Comparison of ENCODE assay signal across 27 mouse cellular contexts in genomic region chr1:179704150-179704549, GRCm38 (mm10). TPM values are rescaled to one million over a fixed set of nuclear protein-coding genes. Genes with fewer than 3 reads are reported as not detected.
DNase-seq lines count a peak whose midpoint lies in the region; ATAC-seq and TF ChIP-seq lines count a peak whose summit lies in the region.
"Had no signal": no experiment of that assay in that cellular context is flagged by ENCODE, and none has a peak within 500 bp of the region (broad histone marks: within the 10 kb centered on the region; RNA-seq: fewer than 3 reads in every experiment).

No protein-coding gene starts in this region.

- H3K9ac ChIP-seq in intestine, postnatal 0 days (ENCODE audit: low read depth, low read length) = no peak overlapping the region
- H3K9ac ChIP-seq in intestine, embryonic 16.5 days (ENCODE audit: low read depth, low read length) = no peak overlapping the region
- H3K9ac ChIP-seq: embryonic facial prominence, embryonic 13.5 days; forebrain, embryonic 15.5 days; midbrain, embryonic 13.5 days; neural tube, embryonic 13.5 days had no signal

- peak; percentile 10 for DNase-seq in thymus, postnatal 0 days (ENCODE audit: low spot score)
- DNase-seq in thymus, postnatal 10 days (ENCODE audit: low spot score in 2 of 2) = no peak
- DNase-seq in lung, postnatal 36 days = no peak
- DNase-seq in kidney, adult 11 months = no peak
- DNase-seq: adrenal gland, postnatal 10 days; cerebellum, adult 8-10 months; gastrocnemius, adult 2 months; kidney, adult 9 months; kidney, postnatal 10 days; layer of hippocampus, adult 9-11 months; lung, adult 18-20 months; thymus, postnatal 25 days had no signal

- 22% methylated on average over 3 of the region's 3 CpGs for WGBS in intestine, postnatal 0 days
- 40% methylated on average over 3 of the region's 3 CpGs for WGBS in intestine, embryonic 16.5 days

- H3K4me2 ChIP-seq in intestine, postnatal 0 days (replicated peaks; ENCODE audit: low read depth) = no peak overlapping the region
- no peak overlapping the region for H3K4me2 ChIP-seq in intestine, embryonic 16.5 days (ENCODE audit: low read depth, low read length)
- H3K4me2 ChIP-seq: embryonic facial prominence, embryonic 13.5 days; forebrain, embryonic 15.5 days; midbrain, embryonic 13.5 days; neural tube, embryonic 13.5 days had no signal

- TF ChIP-seq CTCF in intestine, postnatal 0 days (IDR thresholded peaks at IDR 0.05; ENCODE audit: low read depth) = no peak

- no peaks in the 10 kb centered on the region for H3K36me3 ChIP-seq in intestine, postnatal 0 days (ENCODE audit: control insufficient read depth, insufficient read depth)
- H3K36me3 ChIP-seq in intestine, embryonic 16.5 days (ENCODE audit: control insufficient read depth, insufficient read depth, low read length) = no peaks in the 10 kb centered on the region
- no peaks in the 10 kb centered on the region for H3K36me3 ChIP-seq in megakaryocyte, embryonic 14.5 days (replicated peaks; ENCODE audit: low read length)
- H3K36me3 ChIP-seq: embryonic facial prominence, embryonic 13.5 days; forebrain, embryonic 10.5 days; forebrain, embryonic 15.5 days; midbrain, embryonic 13.5 days; neural tube, embryonic 13.5 days had no signal

- H3K4me1 ChIP-seq in intestine, postnatal 0 days (replicated peaks; ENCODE audit: control insufficient read depth, insufficient read depth, low read length) = no peaks in the 10 kb centered on the region
- no peaks in the 10 kb centered on the region for H3K4me1 ChIP-seq in intestine, embryonic 16.5 days (ENCODE audit: control insufficient read depth, insufficient read depth, low read length)
- peaks cover 14% of the 10 kb centered on the region for H3K4me1 ChIP-seq in megakaryocyte, embryonic 14.5 days
- H3K4me1 ChIP-seq: embryonic facial prominence, embryonic 13.5 days; forebrain, embryonic 10.5 days; forebrain, embryonic 15.5 days; midbrain, embryonic 13.5 days; neural tube, embryonic 13.5 days had no signal

- no peak overlapping the region for H3K4me3 ChIP-seq in intestine, postnatal 0 days (ENCODE audit: low read depth, low read length)
- no peak overlapping the region for H3K4me3 ChIP-seq in intestine, embryonic 16.5 days (ENCODE audit: low read length)
- H3K4me3 ChIP-seq in megakaryocyte, embryonic 14.5 days (replicated peaks) = peak overlapping the region; percentile 72
- H3K4me3 ChIP-seq: embryonic facial prominence, embryonic 13.5 days; forebrain, embryonic 10.5 days; forebrain, embryonic 15.5 days; gastrocnemius, adult 2 months; midbrain, embryonic 13.5 days; neural tube, embryonic 13.5 days had no signal

- H3K27me3 ChIP-seq in intestine, postnatal 0 days (replicated peaks; ENCODE audit: control insufficient read depth, insufficient read depth, low read length) = no peaks in the 10 kb centered on the region
- 0 out of 2 replicates have a peak, but pooled peaks cover 2% of the 10 kb centered on the region for H3K27me3 ChIP-seq in intestine, embryonic 16.5 days (replicated peaks; ENCODE audit: control insufficient read depth, insufficient read depth, low read length)
- peaks cover 33% of the 10 kb centered on the region for H3K27me3 ChIP-seq in megakaryocyte, embryonic 14.5 days (replicated peaks)
- H3K27me3 ChIP-seq: embryonic facial prominence, embryonic 13.5 days; forebrain, embryonic 15.5 days; midbrain, embryonic 13.5 days; neural tube, embryonic 13.5 days had no signal

- peak; percentile 43; the same call in 1 of the 2 replicates for ATAC-seq in intestine, postnatal 0 days
- no peak for ATAC-seq in intestine, embryonic 16.5 days
- ATAC-seq: forebrain, embryonic 15.5 days; hindbrain, embryonic 16.5 days; lung, postnatal 0 days; midbrain, embryonic 13.5 days had no signal

- no peak overlapping the region for H3K27ac ChIP-seq in intestine, postnatal 0 days (ENCODE audit: low read depth, low read length)
- H3K27ac ChIP-seq in intestine, embryonic 16.5 days (ENCODE audit: low read length) = no peak overlapping the region
- H3K27ac ChIP-seq: embryonic facial prominence, embryonic 13.5 days; forebrain, embryonic 10.5 days; forebrain, embryonic 15.5 days; gastrocnemius, adult 2 months; macrophage; midbrain, embryonic 13.5 days; neural tube, embryonic 13.5 days had no signal

- no peaks in the 10 kb centered on the region for H3K9me3 ChIP-seq in intestine, postnatal 0 days (ENCODE audit: control insufficient read depth)
- no peaks in the 10 kb centered on the region for H3K9me3 ChIP-seq in intestine, embryonic 16.5 days (ENCODE audit: control insufficient read depth, low read length)
- no peaks in the 10 kb centered on the region for H3K9me3 ChIP-seq in megakaryocyte, embryonic 14.5 days
- H3K9me3 ChIP-seq: embryonic facial prominence, embryonic 13.5 days; forebrain, embryonic 10.5 days; forebrain, embryonic 15.5 days; midbrain, embryonic 13.5 days; neural tube, embryonic 13.5 days had no signal

RNA-seq across cellular contexts. Expression of gene Sccpdh, which starts 36.1 kb away (rescaled TPM):
- 111 and 113 TPM in 2 replicates for polyA plus RNA-seq in intestine, postnatal 0 days (2015; fragmentation: Nextera tagmentation; extraction: Ambion mirVana)
- 47.1 and 49.8 TPM in 2 replicates for polyA plus RNA-seq in intestine, embryonic 16.5 days (2015; fragmentation: Nextera tagmentation; extraction: Ambion mirVana)
- polyA plus RNA-seq in thymus, postnatal 0 days (2015; fragmentation: Nextera tagmentation; extraction: Ambion mirVana) = 15.6 and 17.0 TPM in 2 replicates
- 0.57 TPM in 1 of 2 replicates, not detected in the other for polyA plus RNA-seq in megakaryocyte, embryonic 14.5 days (2012; ENCODE audit: insufficient read depth, low replicate concordance)

RNA-seq across cellular contexts. Expression of gene Kif28, which starts 40.9 kb away (rescaled TPM):
- not detected in 2 replicates for polyA plus RNA-seq in intestine, postnatal 0 days (2015; fragmentation: Nextera tagmentation; extraction: Ambion mirVana)
- polyA plus RNA-seq in intestine, embryonic 16.5 days (2015; fragmentation: Nextera tagmentation; extraction: Ambion mirVana) = not detected in 2 replicates
- polyA plus RNA-seq in thymus, postnatal 0 days (2015; fragmentation: Nextera tagmentation; extraction: Ambion mirVana) = not detected in 2 replicates
- not detected in 2 replicates for polyA plus RNA-seq in megakaryocyte, embryonic 14.5 days (2012; ENCODE audit: insufficient read depth, low replicate concordance)
- polyA plus RNA-seq: embryonic facial prominence, embryonic 13.5 days; forebrain, embryonic 10.5 days; forebrain, embryonic 15.5 days; hindbrain, embryonic 11.5 days; intestine, embryonic 14.5 days; large intestine, adult 2 months; liver, adult 2 months; lung, postnatal 0 days; macrophage; neural tube, embryonic 13.5 days had no signal

Comparison
In these comparisons a context has a peak if more than half of its experiments do, and no peak if none do; other contexts are left out.
1. RNA of gene Sccpdh, which starts 36.1 kb away (polyA plus RNA-seq): 111 to 113 TPM in intestine, postnatal 0 days, 47.1 to 49.8 TPM in intestine, embryonic 16.5 days and 15.6 to 17.0 TPM in thymus, postnatal 0 days; 0.57 TPM in megakaryocyte, embryonic 14.5 days; every median in the first group is over 10 times any median in the second.